Mouse (Mus musculus) liver, embryonic 14.5 days (tissue): ENCODE data around the gene Lipc.
"Not testable (repeated sequence)": the region's sequence is repeated elsewhere in the genome, so short reads cannot be mapped to it uniquely, and the experiment has no call there.

Experiments
- CTCF ChIP-seq: IDR thresholded peaks from 2 replicates; pipeline ENCODE4 v1.5.1; 2016; ENCODE audit warnings: antibody characterized with exemption, low read depth, control low read depth
- EP300 ChIP-seq: IDR thresholded peaks from 2 replicates; pipeline ENCODE4 v1.6.1; 2016; ENCODE audit warnings: antibody characterized with exemption, low read depth

- TF ChIP-seq EP300, CTCF: not testable (repeated sequence)
Measured at GRCm38 (mm10) chr9:70853081-70853480, 98.9 kb downstream of the Lipc start.
